Mouse (Mus musculus): ENCODE results near the gene Fgfr2. TPM values are rescaled to one million over a fixed set of nuclear protein-coding genes. Genes with fewer than 3 reads are reported as not detected.
"Not testable (repeated sequence)": the region's sequence is repeated elsewhere in the genome, so short reads cannot be mapped to it uniquely, and the experiment has no call there.

The Fgfr2 gene
- total RNA-seq, 4 experiments from 2014 or later: 1.1 to 1.9 (median 1.4) TPM

DNA sequence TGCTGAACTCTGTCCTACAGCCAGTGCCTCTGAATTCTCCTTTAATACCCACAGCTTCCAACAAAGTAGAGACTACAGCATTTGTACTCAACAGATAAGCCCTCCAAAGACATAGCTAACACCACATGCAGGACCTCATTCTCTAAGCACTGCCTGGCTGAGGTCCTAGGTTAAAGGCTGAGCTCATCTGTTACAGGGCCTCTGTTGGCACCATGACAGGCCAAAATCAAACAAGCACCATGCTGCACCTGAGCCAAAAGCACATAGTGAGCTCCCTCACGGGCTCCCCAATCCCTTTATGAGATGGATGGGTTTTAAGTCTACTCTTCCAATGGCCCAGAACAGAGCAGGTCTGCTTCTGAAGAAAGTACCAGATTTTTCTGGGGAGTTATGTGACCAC is 1865.8 kb downstream of the Fgfr2 start:
- DNase-seq (ENCODE audit: low spot score): no peak

GRCm38 (mm10) chr7:131256841-131257240 is 1866.3 kb downstream of the Fgfr2 start:
- no peak for DNase-seq (ENCODE audit: low spot score)

DNA sequence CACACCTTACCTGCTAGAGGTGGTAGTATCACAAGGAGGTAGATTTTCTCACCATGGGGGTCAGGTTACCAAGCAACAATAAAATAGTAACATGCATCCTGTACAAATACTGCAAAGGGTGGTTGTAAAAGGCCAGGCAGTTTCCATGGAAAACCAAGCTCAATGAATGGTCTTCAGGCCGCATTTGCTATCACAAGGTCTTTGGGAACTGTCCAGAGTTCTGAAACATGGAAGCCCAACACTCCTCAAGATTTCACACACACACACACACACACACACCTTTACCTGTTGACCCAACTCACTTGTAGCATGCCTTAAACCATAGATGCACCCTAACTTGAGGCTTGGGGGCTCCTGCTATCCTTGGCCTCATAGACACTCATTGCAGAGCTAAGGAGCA is 1878.2 kb downstream of the Fgfr2 start:
- DNase-seq (ENCODE audit: low spot score): no peak

GRCm38 (mm10) chr7:131236091-131236490 is 1887.1 kb downstream of the Fgfr2 start:
- DNase-seq (ENCODE audit: low spot score): no peak

DNA sequence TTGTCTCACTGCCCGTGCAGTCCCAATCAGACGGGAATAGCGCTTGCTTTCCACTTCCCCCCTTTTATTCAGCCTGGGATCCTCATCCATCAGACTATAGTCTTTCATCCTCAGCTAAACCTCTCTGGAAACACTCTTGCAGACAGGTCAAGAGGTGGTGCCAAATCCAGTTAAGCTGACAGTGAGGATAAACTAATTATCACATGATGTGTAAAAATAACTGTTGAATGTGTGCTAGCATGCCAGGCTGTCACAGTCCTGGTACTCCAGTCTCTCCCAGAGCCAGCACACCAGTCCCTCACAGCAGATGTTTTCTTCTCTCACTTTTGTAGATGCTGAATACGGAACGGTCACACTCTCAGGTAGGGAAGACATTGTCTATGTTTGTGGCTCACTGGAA is 1900.1 kb downstream of the Fgfr2 start:
- peak; percentile 42 for DNase-seq (ENCODE audit: low spot score)

- no peak for DNase-seq (ENCODE audit: low spot score)
Observed at GRCm38 (mm10) chr7:131187996-131188395, 1935.2 kb downstream of the Fgfr2 start.

- no peak for DNase-seq (ENCODE audit: low spot score)
Observed at GRCm38 (mm10) chr7:131187047-131187446, 1936.1 kb downstream of the Fgfr2 start.

DNA sequence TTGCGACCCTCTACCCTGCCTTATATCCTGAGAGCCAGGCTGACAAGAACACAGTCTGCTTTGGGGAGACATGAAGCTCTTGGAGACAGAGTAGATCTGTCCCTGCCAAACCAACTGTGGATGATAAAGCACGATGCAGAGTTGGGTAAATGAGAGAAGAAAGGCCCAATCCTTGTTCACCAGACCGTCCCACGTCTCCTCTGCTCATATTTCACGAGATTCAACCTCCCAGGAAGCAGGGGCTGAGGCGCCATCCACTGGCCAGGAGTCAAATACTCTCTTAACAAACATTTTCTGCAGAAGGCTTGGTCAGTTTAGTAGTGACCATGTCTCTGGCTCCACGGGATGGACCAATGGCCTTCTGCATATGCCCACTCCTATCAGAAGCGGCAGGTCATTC is 1938.8 kb downstream of the Fgfr2 start:
- no peak for DNase-seq (ENCODE audit: low spot score)

GRCm38 (mm10) chr7:131182685-131183084 is 1940.5 kb downstream of the Fgfr2 start:
- no peak for DNase-seq (ENCODE audit: low spot score)

- no peak for DNase-seq (ENCODE audit: low spot score)
Observed at GRCm38 (mm10) chr7:131174121-131174520, 1949.0 kb downstream of the Fgfr2 start, which contains the start of gene 5430419D17Rik. Gene 5430419D17Rik (plus strand): TSS chr7:131174402.

- no peak for DNase-seq (ENCODE audit: low spot score)
Observed at GRCm38 (mm10) chr7:131169099-131169498, 1954.1 kb downstream of the Fgfr2 start.

DNA sequence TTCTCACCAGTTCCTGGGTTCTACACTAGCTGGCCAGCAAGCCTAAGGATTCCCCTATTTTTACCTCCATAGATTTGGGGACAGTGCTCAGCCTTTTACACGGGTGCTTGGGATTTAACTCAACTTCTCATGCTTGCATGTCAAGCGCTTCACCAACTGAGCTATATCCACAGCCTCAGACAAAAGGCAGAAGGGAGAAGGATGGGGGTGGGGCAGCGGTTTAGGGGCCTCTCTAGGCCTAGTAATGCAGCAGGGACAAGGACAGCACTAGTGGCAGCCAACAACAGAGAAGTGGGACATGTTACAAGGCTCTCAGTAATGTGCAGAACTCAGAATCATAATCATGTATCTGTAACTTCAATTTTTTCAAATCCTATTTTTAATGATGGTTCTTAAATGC is 1955.4 kb downstream of the Fgfr2 start:
- no peak for DNase-seq (ENCODE audit: low spot score)

- DNase-seq (ENCODE audit: low spot score): no peak
Observed at GRCm38 (mm10) chr7:131162251-131162650, 1960.9 kb downstream of the Fgfr2 start.

DNA sequence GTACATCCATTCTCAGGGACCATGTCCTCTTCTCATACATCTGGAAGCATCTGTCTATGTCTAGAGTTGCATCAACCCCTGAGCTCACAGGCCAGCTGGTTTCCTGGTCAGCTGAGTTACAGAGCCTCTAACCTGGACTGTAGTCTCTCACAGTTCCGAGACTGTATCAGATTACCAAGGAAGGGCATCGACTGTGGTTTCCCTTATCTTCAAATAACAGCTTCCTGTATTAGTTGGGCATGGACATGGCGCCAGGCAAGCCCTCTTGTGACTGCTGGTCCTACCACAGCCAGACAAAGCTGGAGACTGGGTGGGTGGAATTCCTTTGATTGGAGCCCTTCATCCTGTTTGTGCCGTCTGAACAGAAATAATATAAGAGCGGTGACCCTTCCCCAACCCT is 1970.1 kb downstream of the Fgfr2 start:
- DNase-seq (ENCODE audit: low spot score): no peak

- no peak for DNase-seq (ENCODE audit: low spot score)
Observed at GRCm38 (mm10) chr7:131150179-131150578, 1973.0 kb downstream of the Fgfr2 start.

GRCm38 (mm10) chr7:131146214-131146613 is 1976.9 kb downstream of the Fgfr2 start, which contains the start of gene 4933402N03Rik:
Gene 4933402N03Rik (minus strand): TSS chr7:131146314.
- no peak for DNase-seq (ENCODE audit: low spot score)

DNA sequence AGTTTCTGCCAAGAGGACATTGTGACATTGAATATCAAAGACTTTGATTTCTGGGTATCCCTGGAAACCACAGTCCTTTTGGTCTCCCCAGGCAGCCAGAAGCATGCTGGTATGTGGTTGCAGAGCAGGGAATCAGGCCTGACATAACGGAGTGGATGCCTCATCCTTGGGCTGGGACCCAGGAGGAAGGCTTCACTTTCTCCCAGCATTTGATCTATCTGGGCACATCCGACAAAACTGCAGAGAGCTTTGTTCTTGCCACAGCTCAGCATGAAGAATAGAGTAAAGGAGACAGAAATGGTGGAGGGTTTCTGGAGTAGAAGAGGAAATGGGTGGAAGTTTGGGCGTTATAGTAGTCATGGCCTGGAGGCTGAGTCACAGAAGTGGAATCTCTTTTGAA is 1990.0 kb downstream of the Fgfr2 start:
- no peak for DNase-seq (ENCODE audit: low spot score)

DNA sequence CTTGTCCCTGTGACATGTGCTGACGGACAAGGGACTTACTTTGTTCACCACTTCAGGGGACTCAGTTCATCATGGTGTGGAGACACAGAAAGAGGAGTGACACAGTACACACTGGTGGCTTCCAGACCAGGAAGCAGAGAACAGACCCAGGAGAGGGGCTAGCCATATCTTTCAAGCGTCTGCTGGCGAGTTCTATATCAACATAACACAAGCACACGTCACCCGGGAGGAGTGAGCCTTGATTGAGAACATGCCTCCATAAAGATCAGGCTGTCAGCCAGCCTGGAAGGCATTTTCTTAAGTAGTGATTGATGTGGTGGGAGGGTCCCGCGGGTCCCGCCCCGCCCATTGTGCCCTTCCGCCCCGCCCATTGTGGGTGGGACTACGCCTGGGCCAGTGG is 1993.1 kb downstream of the Fgfr2 start:
- DNase-seq (ENCODE audit: low spot score): no peak

GRCm38 (mm10) chr7:131122210-131122807 is 2000.8 kb downstream of the Fgfr2 start:
- DNase-seq (ENCODE audit: low spot score): no peak

DNA sequence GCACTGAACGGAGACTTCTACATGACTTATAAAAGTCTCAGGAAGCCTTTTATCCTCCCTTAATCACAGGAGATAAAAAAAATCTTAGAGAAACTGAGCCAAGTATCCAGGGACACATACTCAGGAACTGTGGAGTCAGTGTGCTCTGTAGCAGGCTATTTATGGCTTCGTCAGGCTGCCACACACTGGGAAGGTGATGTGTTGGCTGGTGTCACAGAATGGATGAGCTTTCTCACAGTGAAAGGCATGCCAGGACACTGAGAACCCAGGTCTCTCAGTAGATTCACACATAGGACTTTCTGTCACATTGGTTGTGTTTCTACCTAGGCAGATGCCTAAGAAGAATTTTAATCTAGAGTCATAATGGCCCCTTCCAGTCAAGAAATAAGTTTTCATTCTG is 2008.7 kb downstream of the Fgfr2 start:
- peak; percentile 19 for DNase-seq (ENCODE audit: low spot score)

GRCm38 (mm10) chr7:131113676-131114075 is 2009.5 kb downstream of the Fgfr2 start:
- no peak for DNase-seq (ENCODE audit: low spot score)

- DNase-seq (ENCODE audit: low spot score): peak; percentile 9
Observed at GRCm38 (mm10) chr7:131112486-131112885, 2010.7 kb downstream of the Fgfr2 start.

- not testable (repeated sequence) for DNase-seq (ENCODE audit: low spot score)
Observed at GRCm38 (mm10) chr7:131082403-131082802, 2040.7 kb downstream of the Fgfr2 start.

- no peak for DNase-seq (ENCODE audit: low spot score)
Observed at GRCm38 (mm10) chr7:131075956-131076355, 2047.2 kb downstream of the Fgfr2 start.
